8 mouse cellular contexts compared by ENCODE assay signal in the genomic region with DNA sequence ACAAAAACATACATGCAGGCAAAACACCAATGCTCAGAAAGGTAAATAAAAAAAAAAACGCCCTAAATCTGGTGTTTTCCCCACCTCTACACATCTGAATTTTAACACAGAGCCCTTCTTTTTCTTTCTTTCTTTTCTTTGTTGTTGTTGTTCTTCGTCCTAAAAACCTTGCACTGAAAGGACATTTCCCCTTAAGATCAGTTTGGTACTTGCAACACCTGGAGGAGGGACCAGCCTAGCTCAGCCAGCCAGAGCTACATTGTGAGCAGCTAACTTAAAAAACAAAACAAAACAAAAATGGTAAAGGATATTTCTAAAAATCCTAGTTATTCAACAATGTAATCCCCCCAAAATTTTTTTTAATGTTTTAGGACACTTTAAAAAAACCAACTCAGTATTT. TPM values are rescaled to one million over a fixed set of nuclear protein-coding genes. Genes with fewer than 3 reads are reported as not detected.
A peak's percentile ranks its signal among the peaks of the same experiment; 100 is the strongest.
DNase-seq lines count a peak whose midpoint lies in the region; ATAC-seq lines count a peak whose summit lies in the region.

No protein-coding gene starts in this region.

- H3K27me3 ChIP-seq in kidney, embryonic 14.5 days (ENCODE audit: control insufficient read depth, insufficient read depth, low read length): no peaks in the 10 kb centered on the region
- no peaks in the 10 kb centered on the region for H3K27me3 ChIP-seq in embryonic facial prominence, embryonic 13.5 days
- H3K27me3 ChIP-seq in midbrain, embryonic 14.5 days (ENCODE audit: control insufficient read depth, insufficient read depth, low read length): no peaks in the 10 kb centered on the region

- H3K4me2 ChIP-seq in kidney, embryonic 14.5 days (replicated peaks; ENCODE audit: low read depth, low read length): peak overlapping the region; percentile 94
- H3K4me2 ChIP-seq in embryonic facial prominence, embryonic 13.5 days: peak overlapping the region; percentile 98
- H3K4me2 ChIP-seq in midbrain, embryonic 14.5 days (ENCODE audit: low read length): peak overlapping the region; percentile 99

- no peak for DNase-seq in kidney, adult 8-10 months
- DNase-seq in induced T-regulatory cell, adult 2 months (ENCODE audit: low read depth): peak; percentile 49
- no peak for DNase-seq in midbrain, embryonic 14.5 days
- no peak for DNase-seq in frontal cortex, postnatal 25 days (ENCODE audit: low spot score in 2 of 2)
- DNase-seq in adrenal gland, adult 2 months: no peak
- DNase-seq in layer of hippocampus, postnatal 14 days (ENCODE audit: low spot score in 2 of 2): no peak

- H3K4me3 ChIP-seq in kidney, embryonic 14.5 days (ENCODE audit: low read length): peak overlapping the region; percentile 76; the same call in 1 of the 2 replicates
- peak overlapping the region; percentile 70 for H3K4me3 ChIP-seq in embryonic facial prominence, embryonic 13.5 days
- H3K4me3 ChIP-seq in midbrain, embryonic 14.5 days (replicated peaks; ENCODE audit: low read depth, low read length): peak overlapping the region; percentile 74

- no peaks in the 10 kb centered on the region for H3K36me3 ChIP-seq in kidney, embryonic 14.5 days (ENCODE audit: control insufficient read depth, insufficient read depth, low read length)
- no peaks in the 10 kb centered on the region for H3K36me3 ChIP-seq in embryonic facial prominence, embryonic 13.5 days
- H3K36me3 ChIP-seq in midbrain, embryonic 14.5 days (ENCODE audit: control insufficient read depth, insufficient read depth, low read length): no peaks in the 10 kb centered on the region

- H3K27ac ChIP-seq in kidney, embryonic 14.5 days (ENCODE audit: low read depth, low read length): peak overlapping the region; percentile 96
- H3K27ac ChIP-seq in embryonic facial prominence, embryonic 13.5 days: no peak overlapping the region
- peak overlapping the region; percentile 100; the same call in 1 of the 2 replicates for H3K27ac ChIP-seq in midbrain, embryonic 14.5 days (replicated peaks; ENCODE audit: low read depth, low read length)

- H3K9ac ChIP-seq in kidney, embryonic 14.5 days (ENCODE audit: low read depth, low read length): peak overlapping the region; percentile 96; the same call in 1 of the 2 replicates
- H3K9ac ChIP-seq in embryonic facial prominence, embryonic 13.5 days: no peak overlapping the region
- H3K9ac ChIP-seq in midbrain, embryonic 14.5 days (replicated peaks; ENCODE audit: low read length): peak overlapping the region; percentile 85

- no peak for ATAC-seq in kidney, embryonic 14.5 days (ENCODE audit: low FRiP score, low TSS enrichment)
- no peak for ATAC-seq in embryonic facial prominence, embryonic 13.5 days (ENCODE audit: insufficient number of reproducible peaks, insufficient read depth, low FRiP score, low TSS enrichment, low read depth)
- no peak for ATAC-seq in midbrain, embryonic 14.5 days (ENCODE audit: low FRiP score, low TSS enrichment)

- WGBS in kidney, embryonic 14.5 days: 46% methylated on average over 2 of the region's 2 CpGs
- 42% methylated on average over 2 of the region's 2 CpGs for WGBS in embryonic facial prominence, embryonic 13.5 days
- WGBS in midbrain, embryonic 14.5 days: 60% methylated on average over 2 of the region's 2 CpGs

- H3K4me1 ChIP-seq in kidney, embryonic 14.5 days (ENCODE audit: control insufficient read depth, insufficient read depth, low read length): peaks cover 18% of the 10 kb centered on the region; the same call in 1 of the 2 replicates
- H3K4me1 ChIP-seq in embryonic facial prominence, embryonic 13.5 days: peaks cover 19% of the 10 kb centered on the region
- peaks cover 25% of the 10 kb centered on the region for H3K4me1 ChIP-seq in midbrain, embryonic 14.5 days (ENCODE audit: control insufficient read depth, insufficient read depth, low read length)

- H3K9me3 ChIP-seq in kidney, embryonic 14.5 days (ENCODE audit: control insufficient read depth, low read length): no peaks in the 10 kb centered on the region
- H3K9me3 ChIP-seq in embryonic facial prominence, embryonic 13.5 days: no peaks in the 10 kb centered on the region
- no peaks in the 10 kb centered on the region for H3K9me3 ChIP-seq in midbrain, embryonic 14.5 days (ENCODE audit: control insufficient read depth, low read length)

RNA-seq across cellular contexts. Expression of a gene that starts 6.1 kb away (rescaled TPM):
- 13.1 and 19.3 TPM in 2 replicates for polyA plus RNA-seq in kidney, embryonic 14.5 days (2014; fragmentation: Nextera tagmentation; extraction: Ambion mirVana)
- 11.6 and 12.7 TPM in 2 replicates for polyA plus RNA-seq in embryonic facial prominence, embryonic 13.5 days (2015; fragmentation: Nextera tagmentation; extraction: Ambion mirVana)
- 17.3 and 23.9 TPM in 2 replicates for polyA plus RNA-seq in midbrain, embryonic 14.5 days (2014; fragmentation: Nextera tagmentation; extraction: Ambion mirVana)
- total RNA-seq in adrenal gland, adult 2 months (2021): 10 to 100 TPM; 37.8 to 55.3 TPM
- 63.9 and 76.4 TPM in 2 replicates for polyA plus RNA-seq in adrenal gland, adult 2 months (2012; rRNA removed)
- 10 to 100 TPM; 59.3 to 60.0 TPM for total RNA-seq in layer of hippocampus, postnatal 14 days (2021)
